Mouse (Mus musculus) lung, postnatal 36 days (tissue): ENCODE measurements around the gene Sf3b3.
A peak's percentile ranks its signal among the peaks of the same experiment; 100 is the strongest.
"Not testable (repeated sequence)": the region's sequence is repeated elsewhere in the genome, so short reads cannot be mapped to it uniquely, and the experiment has no call there.

Experiments used
- DNase-seq: peaks from one replicate; pipeline ENCODE4 v3.0.0; 2022; ENCODE audit warnings: mixed read lengths

Sf3b3 gene

DNA sequence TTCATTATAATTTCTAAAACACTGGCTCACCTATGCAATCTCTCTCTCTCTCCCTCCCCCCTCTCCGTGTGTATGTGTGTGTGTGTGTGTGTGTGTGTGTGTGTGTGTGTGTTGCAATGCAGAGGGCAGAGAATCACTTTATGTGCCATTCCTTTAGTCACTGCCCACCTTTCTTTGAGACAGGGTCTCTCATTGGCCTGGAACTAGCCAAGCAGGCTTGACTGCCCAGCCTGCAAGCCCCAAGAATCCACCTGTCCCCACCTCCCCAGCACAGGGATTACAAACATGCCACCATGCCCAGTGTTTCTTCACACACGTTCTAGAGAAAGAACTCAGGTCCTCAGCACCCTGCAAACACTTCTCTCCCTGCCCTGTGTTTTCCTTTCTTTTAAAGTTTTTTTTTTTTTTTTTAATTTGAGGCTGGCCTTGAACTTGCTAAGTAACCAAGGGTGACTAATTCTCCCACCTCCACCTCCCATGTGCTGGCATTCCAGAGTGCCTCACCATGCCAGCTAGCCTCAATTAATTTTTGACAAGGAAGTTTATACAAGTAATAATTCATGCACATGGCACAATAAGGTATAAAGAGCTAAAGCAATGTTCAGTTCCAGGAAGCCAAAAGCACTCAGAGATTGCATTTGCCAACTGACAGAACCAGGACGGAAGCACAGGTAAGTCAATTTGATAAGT lies 41.6 kb downstream of the Sf3b3 start:
- DNase-seq: peak; percentile 65

DNA sequence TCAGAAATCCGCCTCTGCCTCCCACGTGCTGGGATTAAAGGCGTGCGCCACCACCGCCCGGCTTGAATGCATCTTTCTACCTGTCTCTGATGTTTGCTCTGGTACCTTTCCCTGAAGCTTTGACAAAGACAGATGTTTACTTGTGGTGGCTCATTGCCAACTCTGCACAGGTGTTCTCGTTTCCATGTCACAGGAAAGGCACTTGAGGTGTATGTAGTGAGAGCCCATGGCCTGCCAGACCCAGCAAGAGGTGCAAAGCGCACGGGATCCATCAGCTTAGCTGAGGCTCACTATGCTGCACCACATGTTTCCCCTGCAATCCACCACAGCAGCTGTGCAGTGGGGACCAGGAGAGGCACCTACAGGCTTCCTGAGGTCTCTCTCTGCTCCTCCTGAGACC lies 42.7 kb downstream of the Sf3b3 start:
- DNase-seq: no peak

DNA sequence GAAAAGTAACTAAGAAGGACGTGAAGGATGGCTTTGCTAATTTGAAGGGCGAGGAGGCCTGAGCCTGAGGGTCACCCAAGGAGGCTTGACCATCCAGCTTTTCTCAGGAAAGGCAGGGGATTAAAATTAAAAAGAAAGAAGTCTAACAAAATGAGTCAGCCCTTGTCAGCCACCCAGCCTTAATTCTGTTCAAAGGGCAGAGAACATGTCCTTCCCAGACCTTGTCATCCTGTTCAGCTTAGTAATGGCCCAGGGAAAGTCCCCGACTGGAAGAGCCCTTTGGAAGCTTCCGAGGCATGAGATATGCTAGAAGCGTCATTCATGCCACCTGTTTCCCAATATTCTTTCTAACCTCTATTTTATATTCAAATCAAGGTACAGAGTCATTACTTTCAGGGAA lies 43.6 kb downstream of the Sf3b3 start:
- DNase-seq: no peak

DNA sequence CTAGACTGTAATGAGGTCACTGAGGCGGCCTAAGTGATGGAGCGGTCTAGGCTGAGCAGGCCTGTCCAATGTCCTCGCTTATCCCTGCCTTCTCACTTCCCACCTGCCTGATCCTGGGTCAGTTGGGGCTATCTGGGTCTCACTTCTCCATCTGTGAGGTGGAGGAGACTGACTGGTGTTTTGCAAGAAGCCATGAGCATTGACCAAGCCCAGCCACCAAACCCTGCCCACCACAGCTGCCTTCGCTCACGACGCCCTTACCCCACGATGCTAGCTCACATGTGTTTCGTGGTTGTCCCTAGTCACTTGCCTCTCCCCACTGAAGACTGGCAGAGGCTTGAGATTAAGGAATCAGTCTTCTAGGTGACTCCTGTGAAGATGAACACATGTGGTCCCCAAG lies 49.5 kb downstream of the Sf3b3 start:
- no peak for DNase-seq

DNA sequence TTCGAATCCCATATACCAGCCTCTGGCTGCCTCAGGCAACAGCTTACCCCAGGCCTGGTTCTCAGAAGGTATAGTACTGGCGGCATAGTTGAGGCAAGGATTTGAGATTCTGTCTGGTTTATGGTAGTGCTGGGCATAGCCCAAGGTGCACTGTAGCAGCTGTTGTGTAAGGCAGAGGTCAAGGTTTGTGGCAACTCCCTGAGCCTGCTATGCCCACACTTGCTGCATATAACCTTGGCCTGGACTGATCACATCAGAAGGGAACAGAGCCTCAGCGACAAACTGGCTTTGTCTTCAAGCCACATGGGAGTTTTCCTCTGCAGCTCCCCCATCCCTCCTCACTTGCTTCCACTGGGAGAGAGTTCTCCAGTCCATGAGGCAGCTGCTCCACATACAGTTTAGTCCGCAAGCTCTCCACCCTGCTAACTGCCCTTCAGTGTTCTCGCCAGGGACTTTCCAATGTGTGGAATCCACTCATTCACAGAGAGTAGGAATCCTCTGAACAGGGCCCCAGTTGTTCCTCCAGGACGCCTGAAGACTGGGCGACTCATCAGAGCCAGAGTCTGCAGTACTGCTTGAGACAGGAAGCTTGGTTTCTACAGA lies 52.1 kb downstream of the Sf3b3 start:
- DNase-seq: no peak

DNA sequence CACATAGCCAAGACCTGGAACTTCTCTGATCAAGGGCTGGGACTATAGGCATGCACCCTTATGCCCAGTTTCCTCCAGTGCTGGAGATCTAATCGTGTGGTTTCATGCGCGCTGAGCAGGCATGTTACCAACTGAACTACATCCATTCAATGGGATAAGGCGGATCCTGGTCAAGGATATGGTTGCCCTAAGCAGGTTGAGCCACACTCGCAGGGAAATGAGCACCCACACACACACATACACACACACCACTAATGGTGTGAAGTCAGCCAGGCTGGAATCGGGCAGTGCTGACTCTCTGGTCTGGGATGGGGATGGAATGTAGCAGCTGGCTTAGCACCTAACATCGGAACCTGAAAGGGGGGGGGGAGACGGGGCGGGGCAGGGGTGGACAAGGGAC lies 52.7 kb downstream of the Sf3b3 start:
- DNase-seq: no peak

DNA sequence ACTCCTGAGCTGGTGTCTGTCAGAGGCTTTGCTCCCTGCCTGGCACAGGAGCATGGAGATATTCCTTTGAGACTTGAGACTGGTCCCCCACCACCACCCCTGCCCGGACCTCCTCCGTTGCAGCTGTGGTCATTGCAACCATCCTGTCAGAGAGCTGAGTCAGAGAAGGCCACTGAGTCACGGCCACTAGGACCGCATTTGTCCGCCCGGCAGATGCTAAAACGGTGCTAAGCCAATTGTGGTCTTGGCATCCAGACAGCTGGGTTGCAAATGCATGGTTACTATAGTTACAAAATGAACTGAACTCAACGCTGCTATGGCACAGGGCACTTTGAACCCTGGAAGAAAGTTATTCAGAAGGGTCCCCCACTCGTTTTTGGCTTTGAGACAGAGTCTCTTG lies 53.1 kb downstream of the Sf3b3 start:
- DNase-seq: no peak

DNA sequence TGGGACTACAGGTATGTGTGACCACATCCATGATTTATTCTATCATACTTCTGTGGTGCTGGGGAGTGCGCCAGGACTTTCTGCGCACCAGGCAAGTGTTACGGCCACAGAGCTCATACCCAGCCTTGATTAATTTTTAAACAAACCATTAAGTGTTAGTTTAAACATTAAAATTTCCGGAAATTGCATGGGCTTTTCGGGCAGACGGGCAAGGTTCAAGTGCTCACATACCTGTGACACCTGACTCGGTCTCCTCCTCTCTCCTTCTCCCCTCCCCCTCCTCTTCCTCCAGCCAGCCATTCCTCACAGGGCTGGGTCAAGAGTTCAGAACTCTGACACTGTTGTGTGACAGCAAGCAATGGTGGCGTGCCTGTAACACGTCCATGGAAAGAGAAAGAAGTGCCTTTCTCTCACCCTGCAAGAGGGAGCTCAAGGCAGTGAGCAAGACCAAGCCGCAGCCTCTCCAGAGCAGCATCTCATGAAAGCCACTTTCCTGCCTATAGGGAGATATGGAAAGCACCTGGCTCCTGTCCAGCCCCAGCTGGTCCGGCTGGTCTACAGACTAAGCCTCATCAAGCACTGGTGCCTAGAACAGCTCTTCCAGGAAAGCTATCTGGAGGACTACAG lies 53.9 kb downstream of the Sf3b3 start:
- DNase-seq: peak; percentile 80

DNA sequence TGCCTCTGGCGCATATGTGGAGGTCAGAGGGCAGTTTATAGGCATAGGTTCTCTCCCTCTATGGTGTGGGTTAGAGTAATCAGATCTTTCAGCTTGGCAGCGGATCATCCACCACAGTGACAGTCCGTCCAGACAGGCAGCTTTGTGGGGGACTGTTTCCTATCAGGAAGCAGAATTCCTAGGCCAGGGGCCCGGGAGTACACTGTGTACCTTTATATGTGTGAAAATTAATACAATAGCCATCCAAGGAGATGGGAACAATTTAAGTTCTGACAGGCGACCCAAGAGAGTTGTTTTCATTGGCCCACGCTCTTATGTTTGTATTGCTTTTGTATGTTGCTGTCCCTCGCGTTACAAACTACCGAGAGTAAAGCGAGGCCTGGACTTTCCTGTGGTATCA lies 55.4 kb downstream of the Sf3b3 start:
- DNase-seq: no peak

DNA sequence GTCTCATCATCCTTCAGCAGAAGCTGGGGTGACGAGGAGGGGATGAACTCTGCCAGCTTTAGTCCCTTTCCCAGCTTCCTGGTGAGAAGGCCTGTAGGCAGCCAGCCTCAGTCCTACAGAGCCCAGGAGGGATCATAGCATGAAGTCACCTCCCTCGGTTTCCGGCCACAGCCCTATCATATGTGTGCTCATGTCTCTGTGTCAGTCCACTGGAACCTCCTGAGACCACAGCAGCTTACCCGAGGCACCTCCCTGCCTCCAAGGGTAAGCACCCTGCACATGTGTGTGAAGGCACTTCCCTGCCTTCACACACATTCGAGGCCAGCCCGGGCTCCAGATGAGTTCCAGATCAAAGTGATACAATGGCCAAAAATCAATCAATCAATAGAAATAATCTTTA lies 56.3 kb downstream of the Sf3b3 start:
- no peak for DNase-seq

DNA sequence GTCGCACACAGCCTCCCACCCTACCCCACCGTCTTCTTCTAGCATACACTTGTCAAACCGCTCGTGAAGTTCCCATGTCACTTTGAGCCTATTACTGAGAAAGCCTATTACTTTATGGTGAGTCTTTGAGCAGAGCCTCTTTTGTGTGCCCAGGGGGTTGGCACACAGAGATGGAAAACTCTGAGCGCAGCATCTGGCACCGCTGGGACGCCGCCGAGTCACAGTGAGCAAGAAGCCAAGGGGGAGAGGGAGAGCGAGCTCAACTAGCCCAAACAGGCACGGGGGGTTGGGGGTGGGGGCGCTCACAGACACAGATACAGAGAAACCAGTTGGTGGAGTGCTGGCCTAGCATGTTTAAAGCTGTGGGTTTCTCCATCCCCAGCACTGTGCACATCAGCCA lies 57.0 kb downstream of the Sf3b3 start:
- DNase-seq: no peak

DNA sequence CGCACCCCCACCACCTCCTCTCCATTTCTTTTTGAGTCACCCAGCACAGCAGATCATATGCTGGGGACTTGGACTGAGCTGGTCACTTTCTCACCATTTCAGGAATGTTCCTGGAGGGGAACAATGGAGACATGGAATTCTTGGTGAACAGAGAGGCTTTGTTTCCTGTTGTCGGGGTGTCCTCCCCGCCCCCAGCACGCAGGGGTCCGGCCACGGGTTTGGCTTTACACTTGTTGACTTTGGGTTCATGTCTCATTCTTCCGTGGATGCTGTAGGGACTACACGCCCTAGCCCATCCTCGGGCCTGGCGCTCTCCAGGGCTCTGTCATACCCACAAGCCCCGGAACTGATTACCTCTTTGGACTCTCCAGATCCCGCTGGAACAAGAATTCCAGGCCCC lies 57.6 kb downstream of the Sf3b3 start:
- DNase-seq: no peak

DNA sequence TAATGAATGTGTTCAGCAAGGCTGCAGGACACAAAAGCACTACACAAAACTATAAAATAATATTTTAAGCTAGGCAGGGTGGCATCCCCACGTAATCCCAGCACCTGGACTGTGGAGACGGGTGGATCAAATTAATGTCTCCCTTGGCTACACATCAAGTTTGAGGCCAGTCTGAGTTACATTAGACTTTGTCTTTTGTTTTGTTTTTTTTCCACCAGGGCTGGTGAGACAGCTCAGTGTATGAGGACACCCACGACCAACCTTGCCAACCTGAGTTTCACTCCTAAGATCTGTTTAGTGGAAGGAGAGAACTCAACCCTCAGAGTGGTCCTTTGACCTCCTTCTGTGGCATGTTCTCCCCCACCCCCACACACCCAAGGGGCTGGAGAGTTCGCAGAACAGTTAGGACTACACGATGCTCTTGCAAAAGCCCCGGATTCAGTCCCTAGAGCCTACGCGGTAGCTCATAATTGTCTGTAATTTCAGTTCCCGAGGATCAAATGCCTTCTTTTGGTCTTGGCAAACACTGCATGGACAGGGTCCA lies 59.1 kb downstream of the Sf3b3 start:
- no peak for DNase-seq

DNA sequence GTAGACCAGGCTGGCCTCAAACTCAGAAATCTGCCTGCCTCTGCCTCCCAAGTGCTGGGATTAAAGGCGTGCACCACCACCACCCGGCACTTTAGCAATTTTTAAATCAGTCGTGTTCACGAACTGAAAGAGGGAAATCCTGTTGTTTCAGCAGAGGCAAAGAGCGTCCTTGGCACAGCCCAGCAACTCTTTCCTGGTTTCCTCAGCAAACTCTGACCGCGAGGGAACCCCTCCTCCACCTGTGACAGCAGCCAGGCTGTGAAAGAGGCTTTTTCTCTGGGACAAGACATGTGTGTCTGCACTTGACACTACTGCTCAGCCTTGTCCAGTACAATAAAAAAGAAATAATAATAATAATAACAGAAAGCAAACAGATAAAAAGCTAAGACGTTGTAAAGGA lies 59.7 kb downstream of the Sf3b3 start:
- DNase-seq: peak; percentile 29

DNA sequence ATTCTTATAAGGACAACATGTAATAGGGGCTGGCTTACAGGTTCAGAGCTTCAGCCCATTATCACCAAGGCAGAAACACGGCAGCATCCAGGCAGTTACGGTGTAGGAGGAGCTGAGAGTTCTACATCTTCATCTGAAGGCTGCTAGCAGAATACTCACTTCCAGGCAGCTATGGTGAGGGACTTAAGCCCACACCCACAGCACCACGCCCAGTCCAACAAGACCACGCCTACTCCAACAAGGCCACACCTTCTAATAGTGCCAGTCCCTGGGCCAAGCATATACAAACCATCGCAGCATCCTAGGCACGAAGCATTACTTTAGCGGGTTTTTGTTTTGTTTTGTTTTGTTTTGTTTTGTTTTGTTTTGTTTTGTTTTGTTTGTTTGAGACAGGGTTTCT lies 60.1 kb downstream of the Sf3b3 start:
- DNase-seq: not testable (repeated sequence)

DNA sequence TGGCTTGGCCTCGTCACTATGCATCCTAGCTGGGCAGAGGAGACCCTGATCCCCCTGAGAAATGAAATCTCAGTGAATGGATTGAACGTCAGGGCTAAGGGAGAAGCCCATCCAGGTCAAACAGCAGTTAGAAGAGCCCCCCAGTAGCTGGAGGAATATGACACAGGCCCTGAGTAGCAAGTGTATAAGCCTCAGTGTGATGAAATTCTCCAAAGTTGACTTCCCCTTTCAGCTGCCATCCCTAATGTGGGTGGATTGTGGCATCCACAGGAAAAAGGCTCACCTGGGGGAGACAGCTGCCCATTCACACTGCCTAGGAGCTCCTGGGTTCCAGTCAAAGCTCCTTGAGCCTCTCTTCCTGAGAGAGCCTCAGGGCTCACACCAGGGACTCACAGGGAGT lies 61.2 kb downstream of the Sf3b3 start:
- no peak for DNase-seq

DNA sequence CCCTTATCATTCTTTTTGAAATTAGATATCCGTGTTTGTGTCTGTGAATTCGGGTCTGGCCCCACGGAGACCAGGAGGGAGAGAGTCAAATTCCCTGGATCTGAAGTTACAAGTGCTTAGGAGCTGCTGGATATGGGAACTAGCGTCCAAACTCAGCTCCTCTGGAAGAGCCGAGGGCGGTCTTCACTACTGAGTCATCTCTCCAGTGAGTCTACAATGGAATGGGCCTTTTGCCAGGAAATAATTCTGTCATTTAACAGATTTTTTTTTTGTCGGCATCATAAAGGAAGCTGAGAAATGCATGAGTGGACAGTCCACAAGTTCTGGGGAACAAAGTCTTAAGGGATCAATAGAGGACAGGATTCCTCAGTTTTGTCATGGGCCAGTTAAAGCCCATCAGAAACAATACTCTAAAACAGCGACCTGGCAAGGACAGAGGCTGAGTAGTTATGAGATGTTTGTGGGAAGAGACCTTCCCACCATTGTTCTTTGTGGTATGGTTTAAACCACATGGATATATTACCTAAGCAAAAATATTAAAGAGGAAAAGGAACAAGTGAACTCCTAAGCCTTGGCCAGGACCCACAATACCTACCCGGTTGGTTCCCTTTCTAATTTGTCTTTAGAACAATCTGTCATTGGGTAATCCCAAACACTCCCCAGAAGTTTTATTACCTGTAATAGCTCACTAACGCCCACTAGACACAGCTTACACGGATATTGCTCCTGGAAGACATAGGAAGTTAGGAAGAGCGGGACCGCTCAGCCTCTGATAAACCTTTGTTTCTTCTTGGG lies 66.5 kb downstream of the Sf3b3 start:
- DNase-seq: no peak

DNA sequence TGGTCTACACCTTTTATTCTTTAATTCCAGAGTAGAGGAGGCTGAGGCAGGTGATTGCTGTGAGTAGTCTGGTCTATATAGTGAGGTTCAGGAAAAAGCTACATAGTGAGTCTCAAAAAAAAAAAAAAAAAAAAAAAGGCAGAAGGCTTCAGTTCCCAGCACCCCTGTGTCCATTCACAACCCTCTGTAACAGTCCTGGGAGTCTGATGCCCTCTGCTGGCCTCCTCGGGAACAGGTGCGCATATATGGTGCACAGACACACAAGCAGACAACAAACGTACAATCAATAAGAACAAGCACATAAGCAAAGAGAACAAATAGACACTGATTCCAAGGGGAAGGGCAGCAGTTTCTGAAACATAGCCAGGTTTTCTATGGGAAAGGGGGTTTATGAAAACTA lies 70.3 kb downstream of the Sf3b3 start:
- DNase-seq: no peak

DNA sequence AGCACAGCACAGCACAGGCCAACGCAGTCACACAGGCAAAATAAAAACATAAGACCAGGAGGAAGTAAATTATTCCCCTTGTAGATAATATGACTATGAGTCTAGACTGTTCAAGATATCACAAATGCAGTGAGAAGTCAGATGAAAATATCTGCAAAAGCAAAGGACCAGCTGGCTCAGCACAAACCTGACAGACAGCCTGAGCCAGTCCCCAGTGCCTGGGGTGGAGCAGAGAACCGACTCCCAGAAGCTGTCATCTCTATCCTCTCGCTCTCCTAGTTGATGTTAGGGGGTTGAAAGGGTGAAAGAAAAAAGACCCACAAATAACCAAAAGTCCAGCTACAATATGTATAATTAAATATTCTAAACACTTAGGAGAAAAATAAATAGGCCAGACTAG lies 70.9 kb downstream of the Sf3b3 start:
- no peak for DNase-seq

DNA sequence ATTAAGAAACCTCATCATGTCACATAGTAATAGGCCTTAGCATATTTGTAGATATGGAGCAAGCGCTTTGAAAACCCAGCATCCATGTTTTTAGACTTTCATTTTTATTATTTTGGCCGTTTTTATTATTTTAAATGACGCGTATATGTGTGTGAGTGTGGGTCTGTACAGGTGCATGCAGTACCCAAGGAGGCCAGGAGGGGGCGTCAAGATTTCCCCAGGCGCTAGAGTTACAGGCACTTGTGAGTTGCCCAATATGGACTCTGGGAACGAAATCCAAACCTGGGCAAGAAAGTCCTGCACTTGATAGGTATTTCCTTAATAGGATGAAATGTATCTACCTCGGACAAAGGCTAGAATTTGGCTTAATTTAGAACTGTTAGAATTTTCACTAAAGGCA lies 71.3 kb downstream of the Sf3b3 start:
- DNase-seq: no peak

DNA sequence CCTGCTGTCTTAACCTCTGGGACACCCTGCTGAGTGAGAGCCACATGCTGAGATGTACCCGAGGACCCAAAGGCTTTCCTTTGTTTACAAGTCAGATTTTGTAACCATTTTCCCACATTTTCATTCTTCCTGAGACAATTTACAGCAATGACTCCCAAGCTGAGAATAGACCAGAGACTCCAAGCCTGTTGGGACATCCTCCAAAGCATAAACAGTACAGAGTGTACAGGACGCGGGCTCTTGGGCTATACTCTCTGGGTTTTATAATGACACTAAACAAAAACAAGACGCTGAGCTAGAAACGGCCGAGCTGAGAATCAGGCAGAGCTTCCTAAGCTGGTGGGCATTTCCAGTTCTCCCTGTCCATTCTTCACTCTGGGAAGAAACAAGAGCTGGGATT lies 71.9 kb downstream of the Sf3b3 start:
- peak; percentile 51 for DNase-seq

DNA sequence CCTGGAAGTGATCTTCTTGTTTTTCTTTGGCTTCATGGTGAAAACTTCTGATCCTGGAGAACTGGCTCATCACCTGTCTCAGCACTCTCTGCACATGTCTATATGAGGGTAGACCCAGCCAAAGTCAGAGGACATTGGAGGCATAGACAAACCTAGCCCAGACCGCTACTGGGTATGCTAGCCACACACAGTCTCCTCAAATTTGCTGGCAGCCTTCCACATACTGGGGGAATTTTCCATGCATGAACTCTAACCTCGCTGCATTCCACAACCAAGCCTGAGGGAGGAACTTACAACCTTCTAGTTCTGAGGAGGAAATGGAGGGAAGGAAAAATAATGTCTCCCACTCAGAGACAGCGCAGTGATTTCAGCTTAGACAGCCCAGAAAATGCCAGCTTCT lies 72.5 kb downstream of the Sf3b3 start:
- peak; percentile 53 for DNase-seq

DNA sequence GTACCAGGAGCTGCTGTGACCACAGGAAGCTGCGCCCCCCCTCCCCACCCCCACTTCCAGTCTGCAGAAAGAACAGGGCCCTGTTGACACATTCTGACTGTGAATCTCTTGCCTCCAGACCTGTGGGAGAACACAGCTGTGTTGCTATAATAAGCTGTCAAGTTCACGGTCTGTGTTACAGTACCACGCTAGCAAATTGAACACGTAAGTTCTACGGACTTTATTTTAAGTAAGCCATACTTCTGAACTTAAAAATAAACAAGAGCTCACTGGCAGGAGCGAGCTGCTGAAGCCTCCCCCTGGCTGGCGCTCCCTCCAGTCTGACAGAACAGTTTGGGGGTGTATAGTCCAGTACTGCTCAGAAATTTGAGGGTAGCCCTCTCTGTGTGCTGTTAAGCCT lies 74.1 kb downstream of the Sf3b3 start:
- DNase-seq: no peak

DNA sequence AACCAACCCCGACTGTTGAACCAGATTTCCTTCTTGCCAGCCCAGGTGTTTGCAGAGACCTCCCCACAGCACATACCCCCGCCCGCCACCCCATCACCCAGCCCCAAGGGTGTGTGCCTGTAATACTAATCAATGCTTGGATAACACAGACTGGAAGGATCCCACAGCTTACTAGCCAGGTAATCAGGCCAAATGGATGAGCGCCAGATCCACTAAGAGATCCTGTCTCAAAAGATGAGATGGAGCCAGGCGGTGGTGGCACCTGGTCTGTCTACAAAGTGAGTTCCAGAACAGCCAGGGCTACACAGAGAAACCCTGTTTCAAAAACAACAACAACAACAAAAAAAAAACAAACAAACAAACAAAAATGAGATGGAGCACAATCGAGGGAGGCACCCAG lies 79.3 kb downstream of the Sf3b3 start:
- no peak for DNase-seq
